9 mouse cellular contexts compared by ENCODE assay signal in genomic region chr3:92106582-92106981, GRCm38 (mm10). TPM values are rescaled to one million over a fixed set of nuclear protein-coding genes. Genes with fewer than 3 reads are reported as not detected.
DNase-seq lines count a peak whose midpoint lies in the region; ATAC-seq and TF ChIP-seq lines count a peak whose summit lies in the region.
"Had no signal": no experiment of that assay in that cellular context is flagged by ENCODE, and none has a peak within 500 bp of the region (broad histone marks: within the 10 kb centered on the region; RNA-seq: fewer than 3 reads in every experiment).

No protein-coding gene starts in this region.

- peak; percentile 8 for DNase-seq in lung, adult 2 months
- DNase-seq in lung, postnatal 4 days: no peak
- DNase-seq in embryo, embryonic 11.5 days (ENCODE audit: low read depth, low spot score): peak; percentile 17
- peak; percentile 30 for DNase-seq in limb, embryonic 14.5 days (ENCODE audit: low spot score)
- peak; percentile 54 to 68 for DNase-seq in right cerebral cortex, adult 2 months (ENCODE audit: low spot score in 2 of 2)
- no peak for DNase-seq in cerebellum, postnatal 14 days
- no peak for DNase-seq in gastrocnemius, postnatal 10 days

- no peaks in the 10 kb centered on the region for H3K9me3 ChIP-seq in hindbrain, embryonic 15.5 days
- H3K9me3 ChIP-seq in limb, embryonic 14.5 days (ENCODE audit: control insufficient read depth, low read length): no peaks in the 10 kb centered on the region

- 11% methylated on average over 6 of the region's 6 CpGs for WGBS in lung, adult 2 months
- WGBS in hindbrain, embryonic 15.5 days: 6% methylated on average over 6 of the region's 6 CpGs
- 9% methylated on average over 6 of the region's 6 CpGs for WGBS in limb, embryonic 14.5 days

- no peak overlapping the region for H3K27ac ChIP-seq in hindbrain, embryonic 15.5 days (replicated peaks)
- no peak overlapping the region for H3K27ac ChIP-seq in limb, embryonic 14.5 days (replicated peaks; ENCODE audit: low read depth, low read length)

- ATAC-seq in hindbrain, embryonic 15.5 days (ENCODE audit: low FRiP score, low read depth): peak; percentile 59
- no peak for ATAC-seq in limb, embryonic 14.5 days (ENCODE audit: low FRiP score, low read depth)

- H3K9ac ChIP-seq in hindbrain, embryonic 15.5 days: no peak overlapping the region
- H3K9ac ChIP-seq in limb, embryonic 14.5 days (ENCODE audit: low read depth, low read length, severe bottlenecking): no peak overlapping the region

- H3K27me3 ChIP-seq in hindbrain, embryonic 15.5 days: no peaks in the 10 kb centered on the region
- H3K27me3 ChIP-seq in limb, embryonic 14.5 days (ENCODE audit: control insufficient read depth, insufficient read depth, low read length): no peaks in the 10 kb centered on the region

- no peaks in the 10 kb centered on the region for H3K36me3 ChIP-seq in hindbrain, embryonic 15.5 days
- no peaks in the 10 kb centered on the region for H3K36me3 ChIP-seq in limb, embryonic 14.5 days (ENCODE audit: control insufficient read depth, insufficient read depth, low read length)

- TF ChIP-seq POLR2A in lung, adult 2 months (IDR thresholded peaks at IDR 0.05; ENCODE audit: borderline replicate concordance, extremely low read depth, low read depth, low read length): no peak
- TF ChIP-seq POLR2A in limb, embryonic 14.5 days (IDR thresholded peaks at IDR 0.05; ENCODE audit: borderline replicate concordance, extremely low read depth, insufficient read depth, insufficient read length): no peak

- no peak overlapping the region for H3K4me3 ChIP-seq in lung, adult 2 months (replicated peaks; ENCODE audit: extremely low read depth, low read depth, low read length)
- no peak overlapping the region for H3K4me3 ChIP-seq in hindbrain, embryonic 15.5 days
- H3K4me3 ChIP-seq in limb, embryonic 14.5 days (replicated peaks; ENCODE audit: low read length): no peak overlapping the region

- TF ChIP-seq CTCF in lung, adult 2 months (IDR thresholded peaks at IDR 0.05; ENCODE audit: insufficient read depth, low read length): peak; percentile 55

- no peak overlapping the region for H3K4me2 ChIP-seq in hindbrain, embryonic 15.5 days
- H3K4me2 ChIP-seq in limb, embryonic 14.5 days (replicated peaks; ENCODE audit: low read depth, low read length, severe bottlenecking): no peak overlapping the region

- no peaks in the 10 kb centered on the region for H3K4me1 ChIP-seq in lung, adult 2 months (ENCODE audit: control insufficient read depth, insufficient read depth, low read length)
- no peaks in the 10 kb centered on the region for H3K4me1 ChIP-seq in hindbrain, embryonic 15.5 days (replicated peaks)
- no peaks in the 10 kb centered on the region for H3K4me1 ChIP-seq in limb, embryonic 14.5 days (ENCODE audit: control insufficient read depth, insufficient read depth, low read length)

RNA-seq across cellular contexts. Expression of gene Prr9, which starts 17.2 kb away (rescaled TPM):
- not detected in 2 replicates for polyA plus RNA-seq in lung, adult 2 months (2012; rRNA removed)
- not detected in 2 replicates for polyA plus RNA-seq in hindbrain, embryonic 15.5 days (2015; fragmentation: Nextera tagmentation; extraction: Ambion mirVana)
- polyA plus RNA-seq in limb, embryonic 14.5 days (2012; rRNA removed): 0.09 and 0.29 TPM in 2 replicates
- polyA plus RNA-seq in limb, embryonic 14.5 days (2014; fragmentation: Nextera tagmentation; extraction: Ambion mirVana): 3.0 and 6.2 TPM in 2 replicates
- under 1 TPM in 1 of 2 experiments, not detected in 1; 0.23 TPM for total RNA-seq in gastrocnemius, postnatal 10 days (2021)
- total RNA-seq: layer of hippocampus, postnatal 14 days had no signal

RNA-seq across cellular contexts. Expression of gene Lor, which starts 23.6 kb away (rescaled TPM):
- 0.16 and 233 TPM in 2 replicates for polyA plus RNA-seq in lung, adult 2 months (2012; rRNA removed)
- 8.7 and 12.1 TPM in 2 replicates for polyA plus RNA-seq in hindbrain, embryonic 15.5 days (2015; fragmentation: Nextera tagmentation; extraction: Ambion mirVana)
- 9.0 and 9.7 TPM in 2 replicates for polyA plus RNA-seq in limb, embryonic 14.5 days (2012; rRNA removed)
- polyA plus RNA-seq in limb, embryonic 14.5 days (2014; fragmentation: Nextera tagmentation; extraction: Ambion mirVana): 10.3 and 14.0 TPM in 2 replicates
- total RNA-seq in gastrocnemius, postnatal 10 days (2021): not detected

RNA-seq across cellular contexts. Expression of gene Lelp1, which starts 36.0 kb away (rescaled TPM):
- polyA plus RNA-seq in lung, adult 2 months (2012; rRNA removed): 0.14 TPM in 1 of 2 replicates, not detected in the other
- not detected in 2 replicates for polyA plus RNA-seq in hindbrain, embryonic 15.5 days (2015; fragmentation: Nextera tagmentation; extraction: Ambion mirVana)
- not detected in 2 replicates for polyA plus RNA-seq in limb, embryonic 14.5 days (2012; rRNA removed)
- not detected in 2 replicates for polyA plus RNA-seq in limb, embryonic 14.5 days (2014; fragmentation: Nextera tagmentation; extraction: Ambion mirVana)
- total RNA-seq in gastrocnemius, postnatal 10 days (2021): not detected
- total RNA-seq: layer of hippocampus, postnatal 14 days had no signal

Comparison
In these comparisons a context has a peak if more than half of its experiments do, and no peak if none do; other contexts are left out.
1. DNase-seq: peak in lung, adult 2 months (single experiment), embryo, embryonic 11.5 days (single experiment), limb, embryonic 14.5 days (single experiment) and right cerebral cortex, adult 2 months (2 of 2); none in lung, postnatal 4 days (0 of 2), cerebellum, postnatal 14 days (0 of 2) and gastrocnemius, postnatal 10 days (single experiment).